Mouse (Mus musculus) cerebellum, postnatal 14 days (tissue): Measurements from ENCODE around the gene Akr1e1.
"Not testable (repeated sequence)": the region's sequence is repeated elsewhere in the genome, so short reads cannot be mapped to it uniquely, and the experiment has no call there.

ENCODE experiments used
- DNase-seq, 2 experiments: peaks; one replicate each; pipeline ENCODE4 v3.0.0; 2021; ENCODE audit warnings: mixed read lengths in 2 of 2

The Akr1e1 gene

GRCm38 (mm10) chr13:4608961-4609409 is at the start of gene Akr1e1:
TSS of gene Akr1e1 (minus strand) at chr13:4609174.
- DNase-seq, result peak; percentile 87 to 91

GRCm38 (mm10) chr13:4658346-4658745 is 49.4 kb upstream of the Akr1e1 start:
- no peak for DNase-seq

GRCm38 (mm10) chr13:4656277-4657146 is 47.5 kb upstream of the Akr1e1 start:
- no peak for DNase-seq

- no peak for DNase-seq
Observed at GRCm38 (mm10) chr13:4650190-4650589, 41.2 kb upstream of the Akr1e1 start.

GRCm38 (mm10) chr13:4645248-4645647 is 36.3 kb upstream of the Akr1e1 start:
- DNase-seq, result no peak

GRCm38 (mm10) chr13:4610902-4611301 is 1.9 kb upstream of the Akr1e1 start:
- peak in 1 of 2 experiments; percentile 21 for DNase-seq

- no peak for DNase-seq
Observed at GRCm38 (mm10) chr13:4608530-4608929, 444 bp downstream of the Akr1e1 start.

- no peak for DNase-seq
Observed at GRCm38 (mm10) chr13:4606821-4607220, 2.2 kb downstream of the Akr1e1 start.

- DNase-seq, result not testable (repeated sequence)
Observed at GRCm38 (mm10) chr13:4603431-4603830, 5.5 kb downstream of the Akr1e1 start.

GRCm38 (mm10) chr13:4576921-4577320 is 32.1 kb downstream of the Akr1e1 start:
- DNase-seq, result no peak

- DNase-seq, result no peak
Observed at GRCm38 (mm10) chr13:4573871-4574270, 35.1 kb downstream of the Akr1e1 start, which contains the start of gene Akr1c21. TSS of gene Akr1c21 (plus strand) at chr13:4574075.

GRCm38 (mm10) chr13:4565996-4566395 is 43.0 kb downstream of the Akr1e1 start:
- no peak for DNase-seq

- DNase-seq, result no peak
Observed at GRCm38 (mm10) chr13:4560500-4560899, 48.5 kb downstream of the Akr1e1 start.

GRCm38 (mm10) chr13:4559143-4559542 is 49.8 kb downstream of the Akr1e1 start:
- DNase-seq, result no peak
